In the genomic region with DNA sequence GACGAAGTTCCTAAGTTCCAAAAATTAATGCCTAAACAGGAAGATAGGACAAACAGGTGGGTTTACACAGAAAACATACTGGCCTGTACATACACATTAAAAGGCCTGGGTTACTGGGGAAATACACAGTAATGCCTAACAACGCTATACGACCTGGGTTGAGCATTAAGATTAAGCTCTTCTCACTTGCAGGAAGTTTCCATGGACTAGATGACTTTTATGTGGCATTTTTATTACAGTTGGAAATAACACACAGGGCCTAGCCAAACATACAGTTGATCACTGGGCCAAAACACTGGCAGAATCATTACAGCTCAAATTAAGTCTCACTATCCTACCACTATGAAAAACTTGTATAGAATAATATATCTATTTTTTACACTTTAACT, we compare ENCODE assay signal across 28 mouse cellular contexts.
"Had no signal": no experiment of that assay in that cellular context is flagged by ENCODE, and none has a peak within 500 bp of the region (broad histone marks: within the 10 kb centered on the region; RNA-seq: fewer than 3 reads in every experiment).

No protein-coding gene starts in this region.

- H3K4me1 ChIP-seq: embryonic facial prominence, embryonic 10.5 days; embryonic facial prominence, embryonic 12.5 days; embryonic facial prominence, embryonic 13.5 days; embryonic facial prominence, embryonic 15.5 days; forebrain, embryonic 10.5 days; forebrain, embryonic 12.5 days; forebrain, embryonic 13.5 days; forebrain, embryonic 15.5 days had no signal

- H3K4me2 ChIP-seq: embryonic facial prominence, embryonic 12.5 days; embryonic facial prominence, embryonic 13.5 days; embryonic facial prominence, embryonic 15.5 days; forebrain, embryonic 12.5 days; forebrain, embryonic 13.5 days; forebrain, embryonic 15.5 days had no signal

- H3K36me3 ChIP-seq: embryonic facial prominence, embryonic 10.5 days; embryonic facial prominence, embryonic 12.5 days; embryonic facial prominence, embryonic 13.5 days; embryonic facial prominence, embryonic 15.5 days; forebrain, embryonic 10.5 days; forebrain, embryonic 12.5 days; forebrain, embryonic 15.5 days had no signal

- H3K9ac ChIP-seq: embryonic facial prominence, embryonic 12.5 days; embryonic facial prominence, embryonic 13.5 days; embryonic facial prominence, embryonic 15.5 days; forebrain, embryonic 12.5 days; forebrain, embryonic 13.5 days; forebrain, embryonic 15.5 days; forebrain, postnatal 0 days had no signal

- H3K27me3 ChIP-seq: embryonic facial prominence, embryonic 12.5 days; embryonic facial prominence, embryonic 13.5 days; embryonic facial prominence, embryonic 15.5 days; forebrain, embryonic 12.5 days; forebrain, embryonic 13.5 days; forebrain, embryonic 15.5 days had no signal

- ATAC-seq: forebrain, embryonic 13.5 days; forebrain, embryonic 14.5 days; forebrain, embryonic 15.5 days; forebrain, embryonic 16.5 days; forebrain, postnatal 0 days had no signal

- H3K4me3 ChIP-seq: embryonic facial prominence, embryonic 10.5 days; embryonic facial prominence, embryonic 12.5 days; embryonic facial prominence, embryonic 13.5 days; embryonic facial prominence, embryonic 15.5 days; erythroblast, embryonic 14.5 days; forebrain, embryonic 10.5 days; forebrain, embryonic 12.5 days; forebrain, embryonic 13.5 days; forebrain, embryonic 15.5 days; gastrocnemius, adult 2 months had no signal

- H3K27ac ChIP-seq: embryonic facial prominence, embryonic 10.5 days; embryonic facial prominence, embryonic 12.5 days; embryonic facial prominence, embryonic 13.5 days; embryonic facial prominence, embryonic 15.5 days; forebrain, embryonic 10.5 days; forebrain, embryonic 12.5 days; forebrain, embryonic 13.5 days; forebrain, embryonic 15.5 days; gastrocnemius, adult 2 months had no signal

- H3K9me3 ChIP-seq: embryonic facial prominence, embryonic 10.5 days; embryonic facial prominence, embryonic 12.5 days; embryonic facial prominence, embryonic 13.5 days; embryonic facial prominence, embryonic 15.5 days; forebrain, embryonic 10.5 days; forebrain, embryonic 12.5 days; forebrain, embryonic 13.5 days; forebrain, embryonic 15.5 days had no signal

- DNase-seq: cerebellum, adult 18-20 months; cerebellum, adult 2 months; cerebellum, adult 8-10 months; cerebellum, adult 9-10 months; cerebellum, adult 9-11 months; cerebellum, postnatal 10 days; cerebellum, postnatal 14 days; cerebellum, postnatal 25 days; cerebellum, postnatal 36 days; embryo, embryonic 11 days; forebrain, postnatal 0 days; gastrocnemius, adult 2 months; gastrocnemius, postnatal 10 days; gastrocnemius, postnatal 14 days; gastrocnemius, postnatal 25 days; gastrocnemius, postnatal 36 days; heart, adult 11 months had no signal
